Mouse (Mus musculus) liver, adult 2 months (tissue): Measurements from ENCODE around the gene Olfr1330.
"Not testable (repeated sequence)": the region's sequence is repeated elsewhere in the genome, so short reads cannot be mapped to it uniquely, and the experiment has no call there.

Source experiments
- CTCF ChIP-seq: fragments of 200-500 bp; IDR thresholded peaks from 2 replicates; pipeline ENCODE4 v1.5.1; 2011; ENCODE audit warnings: low read depth, low read length, control low read depth
- POLR2A ChIP-seq: fragments of 200-500 bp; IDR thresholded peaks from 2 replicates; pipeline ENCODE4 v1.6.1; 2011; ENCODE audit warnings: low read length, control low read depth; ENCODE audit not compliant: insufficient read depth; ENCODE audit errors: extremely low read depth

DNA sequence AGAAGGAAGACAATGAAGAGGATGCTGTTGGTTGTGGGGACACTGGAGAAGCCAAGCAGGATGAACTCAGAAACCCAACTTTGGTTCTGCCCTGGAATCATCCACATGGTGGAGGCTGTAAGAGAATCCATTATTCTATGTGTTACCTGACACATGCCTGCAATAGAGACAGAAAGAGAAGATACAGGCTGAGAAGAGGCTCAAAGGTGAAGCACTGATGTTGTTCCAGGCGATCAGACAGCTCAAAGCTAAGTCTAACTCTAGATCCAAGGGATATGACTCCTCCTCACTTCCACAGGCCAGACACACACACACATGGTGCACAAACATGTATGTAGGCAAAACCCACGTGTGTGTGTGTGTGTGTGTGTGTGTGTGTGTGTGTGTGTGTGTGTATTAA is 29.0 kb downstream of the Olfr1330 start, which contains the start of gene Olfr1329:
- TF ChIP-seq POLR2A, CTCF: not testable (repeated sequence)
